Mouse (Mus musculus) ovary, postnatal 10 days (tissue): Measurements from ENCODE around the gene Tcta.
"Not testable (repeated sequence)": the region's sequence is repeated elsewhere in the genome, so short reads cannot be mapped to it uniquely, and the experiment has no call there.

Experiments used
- DNase-seq: peaks from one replicate; pipeline ENCODE4 v3.0.0; 2022; ENCODE audit warnings: low spot score

The Tcta gene

GRCm38 (mm10) chr9:108317572-108317971 lies 11.6 kb upstream of the Tcta start:
- no peak for DNase-seq

DNA sequence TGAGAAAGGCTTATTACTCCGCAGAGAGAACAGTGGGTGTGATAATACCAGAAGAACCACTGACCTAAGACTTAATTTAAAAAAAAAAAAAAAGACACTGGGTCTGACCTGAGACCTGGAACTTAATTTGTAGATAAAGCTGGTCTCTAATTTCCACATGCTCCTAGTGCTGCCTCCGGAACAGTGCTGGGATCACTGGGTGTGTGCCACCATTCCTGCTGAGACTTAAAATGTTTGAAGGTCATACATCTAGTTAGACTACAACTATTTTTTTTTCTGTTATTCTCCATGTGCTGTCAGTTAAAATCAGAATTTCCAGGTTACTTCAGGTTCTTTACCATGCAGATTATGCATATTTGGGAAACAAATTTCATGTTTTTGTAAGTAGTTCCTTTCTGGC lies 2.2 kb upstream of the Tcta start:
- no peak for DNase-seq

- DNase-seq, result no peak
Measured at GRCm38 (mm10) chr9:108307021-108307807, 1.3 kb upstream of the Tcta start.

GRCm38 (mm10) chr9:108306571-108306980 lies 616 bp upstream of the Tcta start:
- no peak for DNase-seq

- no peak for DNase-seq
Measured at GRCm38 (mm10) chr9:108305170-108305569, 790 bp downstream of the Tcta start.

- DNase-seq, result no peak
Measured at GRCm38 (mm10) chr9:108304716-108305115, 1.2 kb downstream of the Tcta start.

GRCm38 (mm10) chr9:108301853-108302252 lies 4.1 kb downstream of the Tcta start:
- DNase-seq, result no peak

DNA sequence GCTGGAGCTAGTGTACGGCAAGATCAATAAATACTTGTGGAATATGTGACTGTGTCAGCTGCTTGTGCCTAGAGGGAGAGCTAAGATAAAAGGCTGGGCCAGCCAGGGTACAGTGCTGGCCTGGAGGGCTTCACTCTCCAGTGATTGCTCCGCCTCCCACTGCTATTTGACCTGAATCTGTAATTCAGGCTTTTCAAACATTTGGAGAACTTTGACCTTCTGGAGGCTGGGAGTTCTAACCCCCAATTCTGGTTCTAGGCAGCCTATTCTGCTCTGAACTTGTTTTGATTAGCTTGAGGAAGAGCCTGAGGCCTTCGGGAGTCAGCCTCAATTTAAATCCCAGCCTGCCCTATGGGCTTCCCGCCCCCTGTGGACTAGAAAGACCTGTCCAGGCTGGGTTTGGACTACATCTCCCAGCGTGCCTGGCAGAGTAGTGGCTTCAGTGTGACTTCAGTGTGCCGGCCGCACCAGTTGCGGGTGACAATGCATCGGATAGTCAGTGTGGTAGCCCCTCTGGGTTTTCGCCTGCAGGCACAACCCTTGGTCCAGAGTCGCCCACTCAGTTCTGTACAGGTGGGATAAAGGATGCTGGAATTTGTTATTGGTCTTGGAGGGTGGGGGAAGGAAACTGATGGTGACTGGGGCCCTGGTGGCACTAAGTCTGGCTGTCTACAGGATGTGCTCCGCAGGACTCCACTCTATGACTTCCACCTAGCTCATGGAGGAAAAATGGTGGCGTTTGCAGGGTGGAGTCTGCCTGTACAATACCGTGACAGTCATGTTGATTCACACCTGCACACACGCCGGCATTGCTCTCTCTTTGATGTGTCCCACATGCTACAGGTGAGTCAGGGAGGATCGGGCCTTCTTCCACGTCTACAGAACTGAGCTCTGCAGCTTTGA lies 9.3 kb downstream of the Tcta start, which contains the start of gene Amt:
Amt (plus strand) TSS at position 401 of the 903 bp plus-strand sequence.
- no peak for DNase-seq

DNA sequence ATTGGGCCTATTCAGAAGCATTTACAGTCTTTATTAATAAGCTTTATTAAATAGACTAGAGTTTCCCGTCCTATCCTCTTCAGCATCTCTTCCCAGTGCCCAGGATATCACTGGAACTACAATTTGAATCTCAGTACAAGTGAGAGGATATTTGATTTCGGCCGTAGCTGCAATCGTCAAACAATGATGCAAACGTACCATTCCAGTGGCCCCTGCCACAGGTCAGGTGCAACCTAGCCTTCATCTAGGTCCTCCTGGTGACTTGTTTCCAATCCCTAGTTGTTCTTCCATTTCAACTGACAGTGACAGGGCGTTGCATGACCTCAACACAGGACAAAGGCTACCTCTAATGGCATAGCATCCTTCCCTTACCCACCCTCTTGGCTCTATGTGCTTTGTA lies 15.2 kb downstream of the Tcta start:
- DNase-seq, result no peak

GRCm38 (mm10) chr9:108290016-108290750 lies 15.8 kb downstream of the Tcta start, which contains the start of gene Nicn1:
Nicn1 (plus strand) TSS chr9:108290429.
- peak; percentile 38 for DNase-seq

DNA sequence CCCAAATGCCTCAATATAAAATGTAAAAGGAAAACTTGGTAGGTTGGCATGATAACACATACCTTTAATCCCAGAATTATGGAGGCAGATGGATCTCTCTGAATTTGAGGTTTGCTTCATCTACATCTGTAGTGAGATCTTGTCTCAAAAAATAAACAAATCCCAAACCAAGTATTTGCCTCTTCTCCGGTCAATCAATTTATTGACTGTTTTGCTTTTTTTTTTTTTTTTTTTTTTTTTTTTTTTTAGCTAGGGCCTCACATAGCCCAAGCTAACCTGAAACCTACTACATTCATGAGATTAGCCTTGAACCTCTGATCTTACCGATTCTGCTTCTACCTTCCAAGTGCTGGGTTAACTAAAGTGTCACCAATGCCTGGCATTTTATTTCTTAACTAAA lies 16.6 kb downstream of the Tcta start:
- DNase-seq, result no peak

GRCm38 (mm10) chr9:108287526-108288238 lies 18.3 kb downstream of the Tcta start:
- not testable (repeated sequence) for DNase-seq

DNA sequence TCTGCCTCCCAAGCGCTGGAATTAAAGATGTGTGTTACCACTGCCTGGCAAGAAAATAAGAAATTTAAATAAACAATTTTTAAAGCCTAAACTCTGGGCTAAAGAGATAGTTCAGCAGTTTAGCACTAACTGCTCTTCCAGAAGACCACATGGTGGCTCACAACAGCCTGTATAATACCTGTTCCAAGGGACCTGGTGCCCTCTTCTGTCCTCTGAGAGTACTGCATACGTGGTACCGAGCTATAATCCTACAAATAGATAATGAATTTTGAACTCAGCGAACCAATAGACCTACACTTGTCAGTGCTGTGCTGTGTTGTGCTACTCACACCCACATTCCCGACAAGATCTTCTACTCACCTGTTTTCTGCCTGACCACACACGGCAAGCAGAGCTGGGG lies 21.6 kb downstream of the Tcta start:
- DNase-seq, result no peak

DNA sequence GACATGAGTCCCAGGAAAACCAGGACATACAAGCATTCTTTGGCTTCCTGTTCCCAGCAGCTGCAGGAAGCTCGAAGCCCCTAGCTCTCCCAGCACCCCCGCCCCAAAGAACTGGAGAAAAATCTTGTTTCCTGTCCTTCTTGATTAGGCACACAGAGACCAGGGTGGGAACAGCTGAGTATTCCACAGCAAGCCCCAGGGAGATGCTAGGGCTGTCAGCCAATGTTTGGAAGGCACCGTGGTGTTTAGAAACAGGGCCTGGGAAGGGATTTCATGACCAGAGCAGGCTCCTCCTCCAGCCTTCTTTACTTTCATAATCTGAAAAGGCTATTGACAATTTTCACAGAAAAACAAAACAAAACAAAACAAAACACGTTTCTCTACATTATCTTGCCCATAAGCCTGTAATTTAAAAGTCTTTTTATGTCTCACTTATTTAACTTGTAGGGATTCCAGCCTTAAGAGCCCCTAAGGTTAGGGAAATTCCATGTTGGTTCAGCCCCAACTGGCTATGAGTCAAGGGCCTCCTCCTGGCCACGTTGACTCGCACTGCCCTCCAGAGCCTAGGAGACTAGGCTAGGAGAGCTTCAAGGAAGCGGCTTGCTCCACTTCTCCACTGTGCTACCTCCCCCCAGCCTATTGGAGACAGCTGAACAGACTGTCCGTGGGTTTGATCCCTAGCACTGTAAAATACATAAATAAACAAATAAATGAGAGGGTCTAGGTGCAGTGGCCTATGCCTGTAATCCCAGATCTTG lies 25.7 kb downstream of the Tcta start:
- peak; percentile 29 for DNase-seq

GRCm38 (mm10) chr9:108278697-108279450 lies 27.1 kb downstream of the Tcta start:
- DNase-seq, result no peak

GRCm38 (mm10) chr9:108275331-108275659 lies 30.7 kb downstream of the Tcta start:
- DNase-seq, result no peak

- DNase-seq, result no peak
Measured at GRCm38 (mm10) chr9:108274476-108275330, 31.3 kb downstream of the Tcta start.

DNA sequence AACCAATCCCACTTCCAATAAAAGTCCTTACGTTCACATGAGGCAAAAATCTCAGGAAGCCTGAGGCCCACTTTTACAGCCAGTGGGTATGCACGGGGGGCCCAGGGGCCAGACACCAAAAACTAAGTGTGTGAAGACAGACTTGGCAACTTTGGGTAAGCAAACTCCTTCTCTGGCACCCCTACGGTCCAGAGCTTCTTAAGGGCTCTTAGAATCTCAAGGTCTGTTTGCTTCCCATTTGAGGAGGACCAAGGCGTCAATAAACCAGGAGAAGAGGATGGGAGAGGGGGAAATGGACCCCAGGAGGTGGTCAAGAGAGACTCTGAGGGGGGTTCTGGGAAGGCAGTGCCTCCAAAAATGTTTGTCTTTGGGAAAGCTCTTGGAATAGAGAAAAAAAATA lies 32.5 kb downstream of the Tcta start:
- no peak for DNase-seq

- DNase-seq, result no peak
Measured at GRCm38 (mm10) chr9:108272691-108273090, 33.3 kb downstream of the Tcta start.
